Mouse (Mus musculus) ovary, postnatal 36 days (tissue): ENCODE data around the gene Ptgds.

Experiments
- DNase-seq: peaks from one replicate; pipeline ENCODE4 v3.0.0; 2022; ENCODE audit warnings: low spot score, mixed read lengths

The Ptgds gene

GRCm38 (mm10) chr2:25442682-25443081 is 27.2 kb downstream of the Ptgds start:
- DNase-seq = no peak

- DNase-seq = no peak
These were observed 28.8 kb downstream of the Ptgds start for GRCm38 (mm10) chr2:25441067-25441466.

- DNase-seq = no peak
These were observed 33.5 kb downstream of the Ptgds start for GRCm38 (mm10) chr2:25436286-25436820.

- DNase-seq = no peak
These were observed 35.6 kb downstream of the Ptgds start for GRCm38 (mm10) chr2:25434292-25434691.

- no peak for DNase-seq
These were observed 36.7 kb downstream of the Ptgds start for GRCm38 (mm10) chr2:25433101-25433500.

- no peak for DNase-seq
These were observed 37.3 kb downstream of the Ptgds start for GRCm38 (mm10) chr2:25432326-25433098.

- DNase-seq = no peak
These were observed 38.5 kb downstream of the Ptgds start for GRCm38 (mm10) chr2:25431308-25431855.

- no peak for DNase-seq
These were observed 39.2 kb downstream of the Ptgds start for GRCm38 (mm10) chr2:25430395-25431233.

- DNase-seq = no peak
These were observed 40.2 kb downstream of the Ptgds start for GRCm38 (mm10) chr2:25429435-25430180.

GRCm38 (mm10) chr2:25428442-25429236 is 41.2 kb downstream of the Ptgds start, which contains the start of gene Abca2:
Gene Abca2, plus strand, starts transcription at chr2:25428703.
- DNase-seq = peak; percentile 95

GRCm38 (mm10) chr2:25427256-25427655 is 42.6 kb downstream of the Ptgds start:
- no peak for DNase-seq

GRCm38 (mm10) chr2:25426721-25427191 is 43.1 kb downstream of the Ptgds start:
- DNase-seq = peak; percentile 57

GRCm38 (mm10) chr2:25425481-25425880 is 44.4 kb downstream of the Ptgds start:
- no peak for DNase-seq

- DNase-seq = no peak
These were observed 46.2 kb downstream of the Ptgds start for GRCm38 (mm10) chr2:25423626-25424025.

- no peak for DNase-seq
These were observed 47.0 kb downstream of the Ptgds start, which contains the start of gene Fut7 for GRCm38 (mm10) chr2:25422587-25423410. Gene Fut7, plus strand, starts transcription at chr2:25423267.

GRCm38 (mm10) chr2:25421896-25422295 is 48.0 kb downstream of the Ptgds start:
- no peak for DNase-seq

GRCm38 (mm10) chr2:25417426-25417825 is 52.4 kb downstream of the Ptgds start:
- DNase-seq = no peak
